Mouse (Mus musculus): ENCODE measurements around the gene Dgkd.

- TF ChIP-seq POLR2A (IDR thresholded peaks at IDR 0.05; ENCODE audit: insufficient read depth, low read depth, low read length) = peak; percentile 79
- TF ChIP-seq CTCF (IDR thresholded peaks at IDR 0.05) = peak; percentile 25
These were observed at the start of gene Dgkd for GRCm38 (mm10) chr1:87852892-87853600.
